Mouse (Mus musculus) forebrain, embryonic 15.5 days (tissue): ENCODE results near the gene Zfhx3. TPM values are rescaled to one million over a fixed set of nuclear protein-coding genes. Genes with fewer than 3 reads are reported as not detected.

Experiments used
- ATAC-seq: fragments of 200-750 bp; cut with Nextera tagmentation; replicated peaks from 2 replicates; pipeline ENCODE4 v1.8.0; 2017; ENCODE audit warnings: mild to moderate bottlenecking, moderate TSS enrichment, moderate library complexity
- H3K27ac ChIP-seq: fragments of 300-500 bp; sonication (generic); replicated peaks from 2 replicates; pipeline ENCODE4 v1.5.1; 2015; ENCODE audit warnings: mild to moderate bottlenecking, inconsistent platforms
- H3K27me3 ChIP-seq: fragments of 300-500 bp; sonication (generic); 2 replicates; pipeline ENCODE4 v1.6.1; 2015; ENCODE audit warnings: inconsistent platforms
- H3K36me3 ChIP-seq: fragments of 300-500 bp; sonication (generic); 2 replicates; pipeline ENCODE4 v1.6.1; 2015; ENCODE audit warnings: mild to moderate bottlenecking, inconsistent platforms
- H3K4me1 ChIP-seq: fragments of 300-500 bp; sonication (generic); 2 replicates; pipeline ENCODE4 v1.6.1; 2015; ENCODE audit warnings: inconsistent platforms
- H3K4me2 ChIP-seq: fragments of 300-500 bp; sonication (generic); replicated peaks from 2 replicates; pipeline ENCODE4 v1.6.1; 2015; ENCODE audit warnings: mild to moderate bottlenecking, inconsistent platforms
- H3K4me3 ChIP-seq: fragments of 300-500 bp; sonication (generic); 2 replicates; pipeline ENCODE4 v1.5.1; 2015; ENCODE audit warnings: mild to moderate bottlenecking, inconsistent platforms
- H3K9ac ChIP-seq: fragments of 300-500 bp; sonication (generic); replicated peaks from 2 replicates; pipeline ENCODE4 v1.6.1; 2015; ENCODE audit warnings: mild to moderate bottlenecking, inconsistent platforms
- H3K9me3 ChIP-seq: fragments of 300-500 bp; sonication (generic); 2 replicates; pipeline ENCODE4 v1.6.1; 2016; ENCODE audit warnings: inconsistent platforms
- WGBS: fragments of 180-500 bp; shearing (Covaris S2); methylation state at CpG from one replicate; pipeline ENCODE4 v1.1.7; 2015; ENCODE audit warnings: mixed read lengths; 5-methylcytosine and 5-hydroxymethylcytosine counted together
- polyA plus RNA-seq: library from polyadenylated mRNA; unstranded; fragments of >200 nt; fragmentation: Nextera tagmentation; extraction: Ambion mirVana; gene quantifications from 2 replicates; pipeline ENCODE4 v1.2.1, GENCODE M21; 2015

Gene Zfhx3
- polyA plus RNA-seq, 1 experiment from 2014 or later: 14.9 TPM

DNA sequence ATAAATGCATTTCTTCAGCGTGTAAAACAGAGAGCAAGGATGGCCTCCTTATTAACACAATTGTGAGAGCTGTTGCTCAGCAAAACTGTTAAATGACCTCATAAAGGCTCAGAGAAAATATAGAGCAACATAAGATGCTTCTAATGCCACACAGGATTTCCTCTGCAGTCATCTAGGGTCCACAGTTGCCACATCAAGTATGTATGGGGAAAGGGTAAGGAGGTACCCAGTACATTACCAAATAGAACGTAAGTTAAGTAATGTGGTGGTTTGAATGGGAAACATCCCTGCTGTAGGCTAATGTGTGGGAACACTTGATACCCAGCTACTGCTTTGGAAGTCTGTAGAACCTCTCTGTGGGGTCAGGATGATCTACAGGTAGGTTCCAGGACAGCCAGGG, 695.4 kb downstream of the Zfhx3 start:
- Histone ChIP-seq H3K9ac (no peak overlapping the region), H3K27me3 (no peaks in the 10 kb centered on the region), H3K27ac (no peak overlapping the region), H3K4me2 (no peak overlapping the region), H3K9me3 (no peaks in the 10 kb centered on the region), H3K36me3 (no peaks in the 10 kb centered on the region), H3K4me1 (no peaks in the 10 kb centered on the region), H3K4me3 (no peak overlapping the region)
- no peak for ATAC-seq
- WGBS: 92% methylated on average over 2 of the region's 2 CpGs

- no peak overlapping the region for H3K9ac ChIP-seq
- H3K36me3 ChIP-seq: no peaks in the 10 kb centered on the region
- 69% methylated on average over 3 of the region's 3 CpGs for WGBS
- no peak for ATAC-seq
- no peaks in the 10 kb centered on the region for H3K27me3 ChIP-seq
- H3K9me3 ChIP-seq: no peaks in the 10 kb centered on the region
- no peak overlapping the region for H3K4me2 ChIP-seq
- H3K4me1 ChIP-seq: no peaks in the 10 kb centered on the region
- H3K27ac ChIP-seq: no peak overlapping the region
- H3K4me3 ChIP-seq: no peak overlapping the region
These were observed 703.2 kb downstream of the Zfhx3 start for GRCm38 (mm10) chr8:108645660-108646059.

GRCm38 (mm10) chr8:108647556-108647955, 705.1 kb downstream of the Zfhx3 start:
- Histone ChIP-seq H3K4me2 (no peak overlapping the region), H3K9me3 (no peaks in the 10 kb centered on the region), H3K4me3 (no peak overlapping the region), H3K27me3 (no peaks in the 10 kb centered on the region), H3K4me1 (no peaks in the 10 kb centered on the region), H3K27ac (no peak overlapping the region), H3K9ac (no peak overlapping the region), H3K36me3 (no peaks in the 10 kb centered on the region)
- ATAC-seq: no peak
- 59% methylated on average over 8 of the region's 8 CpGs for WGBS

DNA sequence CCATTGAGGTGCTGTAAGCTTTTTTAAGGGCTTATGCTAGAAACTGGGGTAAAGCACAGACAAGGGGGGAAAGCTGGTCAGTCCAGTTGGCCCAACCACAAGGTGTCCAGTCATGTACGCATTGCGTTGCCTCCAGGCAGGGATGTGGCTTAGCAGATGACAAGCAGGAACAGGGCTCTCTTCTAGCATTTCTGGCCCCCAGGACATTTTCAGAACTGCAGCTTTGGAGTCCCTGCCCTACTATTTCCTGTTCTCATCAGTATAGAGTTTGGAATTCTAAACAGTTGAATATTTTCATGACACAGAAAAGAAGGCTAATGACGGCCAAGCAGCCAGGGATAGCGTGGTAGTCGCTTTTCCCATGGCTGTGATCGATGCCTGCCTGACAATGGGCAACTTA, 706.5 kb downstream of the Zfhx3 start:
- H3K27ac ChIP-seq: no peak overlapping the region
- no peak for ATAC-seq
- H3K4me2 ChIP-seq: no peak overlapping the region
- no peak overlapping the region for H3K9ac ChIP-seq
- H3K27me3 ChIP-seq: no peaks in the 10 kb centered on the region
- H3K4me3 ChIP-seq: no peak overlapping the region
- H3K9me3 ChIP-seq: no peaks in the 10 kb centered on the region
- no peaks in the 10 kb centered on the region for H3K36me3 ChIP-seq
- 91% methylated on average over 6 of the region's 6 CpGs for WGBS
- H3K4me1 ChIP-seq: no peaks in the 10 kb centered on the region

DNA sequence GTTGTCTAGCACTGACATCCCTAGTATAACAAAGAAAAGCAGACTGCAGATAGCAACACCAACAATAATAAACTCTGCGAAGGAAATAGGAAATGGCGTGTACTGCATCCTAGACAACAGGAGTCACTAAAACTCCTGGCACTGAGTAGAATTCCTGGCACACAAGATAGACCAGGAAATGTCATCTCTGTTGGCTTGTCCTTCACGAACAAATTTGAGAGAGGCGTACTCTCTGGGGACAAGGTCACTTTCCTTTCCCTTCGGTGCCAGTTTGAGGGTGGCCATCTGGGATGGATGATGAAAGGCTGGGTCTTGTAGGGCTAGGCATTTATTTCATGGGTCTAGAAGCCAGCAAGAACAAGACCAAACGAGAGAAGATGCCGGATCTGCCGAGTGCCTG, 708.4 kb downstream of the Zfhx3 start:
- no peak for ATAC-seq
- 88% methylated on average over 8 of the region's 8 CpGs for WGBS
- Histone ChIP-seq H3K9ac (no peak overlapping the region), H3K27me3 (no peaks in the 10 kb centered on the region), H3K9me3 (no peaks in the 10 kb centered on the region), H3K27ac (no peak overlapping the region), H3K4me1 (no peaks in the 10 kb centered on the region), H3K36me3 (no peaks in the 10 kb centered on the region), H3K4me2 (no peak overlapping the region), H3K4me3 (no peak overlapping the region)

GRCm38 (mm10) chr8:108661486-108662093, 719.1 kb downstream of the Zfhx3 start:
- no peak overlapping the region for H3K27ac ChIP-seq
- no peak overlapping the region for H3K4me2 ChIP-seq
- H3K27me3 ChIP-seq: no peaks in the 10 kb centered on the region
- 32% methylated on average over 5 of the region's 5 CpGs for WGBS
- H3K9ac ChIP-seq: no peak overlapping the region
- H3K4me1 ChIP-seq: no peaks in the 10 kb centered on the region
- no peaks in the 10 kb centered on the region for H3K36me3 ChIP-seq
- H3K9me3 ChIP-seq: no peaks in the 10 kb centered on the region
- no peak for ATAC-seq
- H3K4me3 ChIP-seq: no peak overlapping the region

- no peaks in the 10 kb centered on the region for H3K27me3 ChIP-seq
- no peak overlapping the region for H3K4me2 ChIP-seq
- 85% methylated on average over 3 of the region's 3 CpGs for WGBS
- H3K4me3 ChIP-seq: no peak overlapping the region
- no peaks in the 10 kb centered on the region for H3K4me1 ChIP-seq
- ATAC-seq: no peak
- no peaks in the 10 kb centered on the region for H3K36me3 ChIP-seq
- H3K27ac ChIP-seq: no peak overlapping the region
- H3K9me3 ChIP-seq: no peaks in the 10 kb centered on the region
- H3K9ac ChIP-seq: no peak overlapping the region
These were observed 720.3 kb downstream of the Zfhx3 start for GRCm38 (mm10) chr8:108662766-108663165.

DNA sequence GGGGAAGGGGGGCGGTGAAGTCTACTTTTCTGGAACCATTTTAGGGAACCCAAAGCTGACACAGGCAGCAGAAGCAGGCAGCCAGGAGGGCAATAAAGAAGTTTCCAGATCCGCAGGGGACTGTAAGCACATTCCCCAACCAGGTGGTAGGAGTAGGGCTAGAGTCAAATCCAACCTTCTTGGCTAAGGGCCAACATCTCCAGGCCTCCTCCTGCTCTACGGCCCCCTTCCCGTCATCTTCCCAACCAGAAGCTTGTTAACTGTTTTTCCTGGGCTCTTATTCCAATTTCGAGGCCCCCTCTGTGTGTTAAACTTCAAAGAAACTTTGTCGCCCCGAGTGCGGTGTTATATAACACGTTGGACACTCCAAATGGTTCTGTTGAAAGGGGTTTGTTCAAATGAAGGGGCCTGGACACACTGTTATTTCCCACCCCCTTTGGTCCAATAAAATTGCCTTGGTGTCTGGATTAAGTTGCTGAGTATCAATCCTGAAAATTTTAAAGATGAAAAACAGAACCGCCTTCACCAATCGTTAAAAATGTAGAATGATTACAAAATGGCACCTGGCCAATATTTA, 729.6 kb downstream of the Zfhx3 start:
- Histone ChIP-seq H3K9ac (no peak overlapping the region), H3K4me2 (no peak overlapping the region), H3K4me3 (no peak overlapping the region), H3K9me3 (no peaks in the 10 kb centered on the region), H3K27ac (no peak overlapping the region), H3K36me3 (no peaks in the 10 kb centered on the region), H3K4me1 (no peaks in the 10 kb centered on the region), H3K27me3 (no peaks in the 10 kb centered on the region)
- WGBS: 62% methylated on average over 11 of the region's 11 CpGs
- ATAC-seq: no peak

- Histone ChIP-seq H3K27me3 (no peaks in the 10 kb centered on the region), H3K9me3 (no peaks in the 10 kb centered on the region), H3K9ac (no peak overlapping the region), H3K27ac (no peak overlapping the region), H3K4me2 (no peak overlapping the region), H3K4me1 (no peaks in the 10 kb centered on the region), H3K36me3 (no peaks in the 10 kb centered on the region), H3K4me3 (no peak overlapping the region)
- 54% methylated on average over 17 of the region's 17 CpGs for WGBS
- ATAC-seq: no peak
These were observed 732.6 kb downstream of the Zfhx3 start for GRCm38 (mm10) chr8:108675001-108675525.

GRCm38 (mm10) chr8:108689694-108690093, 747.2 kb downstream of the Zfhx3 start:
- H3K4me1 ChIP-seq: peaks cover 17% of the 10 kb centered on the region
- H3K9me3 ChIP-seq: no peaks in the 10 kb centered on the region
- ATAC-seq: no peak
- H3K27ac ChIP-seq: no peak overlapping the region
- peaks cover 25% of the 10 kb centered on the region for H3K27me3 ChIP-seq
- no peak overlapping the region for H3K9ac ChIP-seq
- H3K4me2 ChIP-seq: no peak overlapping the region
- H3K4me3 ChIP-seq: no peak overlapping the region
- no peaks in the 10 kb centered on the region for H3K36me3 ChIP-seq
- 69% methylated on average over 9 of the region's 9 CpGs for WGBS

- peak overlapping the region; percentile 60; the same call in 1 of the 2 replicates for H3K27ac ChIP-seq
- peak; percentile 43; the same call in 1 of the 2 replicates for ATAC-seq
- peaks cover 25% of the 10 kb centered on the region for H3K4me1 ChIP-seq
- no peaks in the 10 kb centered on the region for H3K36me3 ChIP-seq
- peak overlapping the region; percentile 19; the same call in 1 of the 2 replicates for H3K9ac ChIP-seq
- H3K9me3 ChIP-seq: no peaks in the 10 kb centered on the region
- H3K27me3 ChIP-seq: peaks cover 36% of the 10 kb centered on the region
- H3K4me2 ChIP-seq: 0 out of 2 replicates have a peak overlapping the region, but pooled peaks have one; percentile 10
- 26% methylated on average over 14 of the region's 14 CpGs for WGBS
- H3K4me3 ChIP-seq: no peak overlapping the region
These were observed 748.4 kb downstream of the Zfhx3 start for GRCm38 (mm10) chr8:108690576-108691455.
